Mouse (Mus musculus) small intestine, adult 2 months (tissue): Measurements from ENCODE around the gene B230217C12Rik.

Source experiments
- CTCF ChIP-seq: fragments of 200-500 bp; IDR thresholded peaks from 2 replicates; pipeline ENCODE4 v1.5.1; 2012; ENCODE audit warnings: low read depth, mild to moderate bottlenecking, control low read depth, inconsistent platforms, low read length, moderate library complexity, mixed read lengths; ENCODE audit not compliant: insufficient replicate concordance, insufficient read length; ENCODE audit errors: extremely low read depth
- POLR2A ChIP-seq: fragments of 200-500 bp; IDR thresholded peaks from 2 replicates; pipeline ENCODE4 v1.6.1; 2012; ENCODE audit warnings: low read depth, mild to moderate bottlenecking, control low read depth, inconsistent platforms, low read length, moderate library complexity

DNA sequence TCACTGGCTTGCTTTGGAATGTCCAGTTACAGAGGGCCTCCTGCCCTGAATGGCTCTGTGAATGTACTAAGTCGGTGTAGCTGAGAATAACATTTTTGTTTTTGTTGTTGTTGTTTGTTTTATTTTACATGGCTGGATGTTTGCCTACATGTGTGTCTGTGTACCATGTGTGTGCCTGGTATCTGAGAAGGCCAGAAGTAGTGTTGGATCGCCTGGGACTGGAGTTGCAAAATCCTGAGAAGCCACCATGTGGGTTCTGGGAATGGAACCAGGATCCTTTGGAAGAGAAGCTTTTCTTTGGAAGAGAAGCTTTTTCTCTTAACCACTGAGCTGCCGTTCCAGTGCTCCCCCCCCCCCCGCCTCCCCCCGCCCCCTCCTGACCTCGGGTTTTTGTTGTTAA is 38.1 kb upstream of the B230217C12Rik start:
- TF ChIP-seq CTCF, result no peak
- no peak for TF ChIP-seq POLR2A
